Mouse (Mus musculus) kidney, adult 11 months (tissue): ENCODE data around the gene BC049352.
A peak's percentile ranks its signal among the peaks of the same experiment; 100 is the strongest.

ENCODE experiments used
- DNase-seq: peaks from one replicate; pipeline ENCODE4 v3.0.0; 2022

Gene BC049352

GRCm38 (mm10) chr9:45251990-45252389 lies 70.2 kb downstream of the BC049352 start:
- DNase-seq: no peak

GRCm38 (mm10) chr9:45252395-45252794 lies 70.6 kb downstream of the BC049352 start:
- DNase-seq: no peak

GRCm38 (mm10) chr9:45254021-45254420 lies 72.2 kb downstream of the BC049352 start:
- no peak for DNase-seq

GRCm38 (mm10) chr9:45254605-45255004 lies 72.8 kb downstream of the BC049352 start:
- no peak for DNase-seq

- DNase-seq: peak; percentile 19
Observed at GRCm38 (mm10) chr9:45255431-45255830, 73.6 kb downstream of the BC049352 start.

GRCm38 (mm10) chr9:45255967-45256366 lies 74.2 kb downstream of the BC049352 start:
- DNase-seq: no peak

- no peak for DNase-seq
Observed at GRCm38 (mm10) chr9:45259065-45259464, 77.3 kb downstream of the BC049352 start.

- peak; percentile 66 for DNase-seq
Observed at GRCm38 (mm10) chr9:45261466-45261865, 79.7 kb downstream of the BC049352 start.

GRCm38 (mm10) chr9:45261872-45262271 lies 80.1 kb downstream of the BC049352 start:
- DNase-seq: no peak

GRCm38 (mm10) chr9:45267099-45267498 lies 85.3 kb downstream of the BC049352 start:
- no peak for DNase-seq

- DNase-seq: no peak
Observed at GRCm38 (mm10) chr9:45268079-45268478, 86.3 kb downstream of the BC049352 start.

GRCm38 (mm10) chr9:45268597-45269325 lies 87.0 kb downstream of the BC049352 start, which contains the start of gene Il10ra:
TSS of gene Il10ra (minus strand) at chr9:45269149.
- DNase-seq: peak; percentile 47

GRCm38 (mm10) chr9:45272213-45272612 lies 90.4 kb downstream of the BC049352 start:
- DNase-seq: no peak

GRCm38 (mm10) chr9:45274218-45274617 lies 92.4 kb downstream of the BC049352 start:
- no peak for DNase-seq

GRCm38 (mm10) chr9:45274635-45275034 lies 92.8 kb downstream of the BC049352 start:
- DNase-seq: no peak

GRCm38 (mm10) chr9:45280059-45280458 lies 98.3 kb downstream of the BC049352 start:
- no peak for DNase-seq

GRCm38 (mm10) chr9:45280891-45281290 lies 99.1 kb downstream of the BC049352 start:
- DNase-seq: no peak

GRCm38 (mm10) chr9:45282466-45282865 lies 100.7 kb downstream of the BC049352 start:
- DNase-seq: no peak

- DNase-seq: no peak
Observed at GRCm38 (mm10) chr9:45291481-45292168, 109.8 kb downstream of the BC049352 start.

- no peak for DNase-seq
Observed at GRCm38 (mm10) chr9:45294210-45295011, 112.6 kb downstream of the BC049352 start.

- DNase-seq: no peak
Observed at GRCm38 (mm10) chr9:45299231-45300006, 117.6 kb downstream of the BC049352 start.
